Mouse (Mus musculus) T-cell, adult 2 months (primary cell): ENCODE measurements around the gene Epb41l3.

Experiments
- DNase-seq: peaks from one replicate; pipeline ENCODE4 v3.0.0; 2022; ENCODE audit warnings: low spot score

Epb41l3 gene

GRCm38 (mm10) chr17:69181560-69182316, 106.3 kb downstream of the Epb41l3 start:
- no peak for DNase-seq

GRCm38 (mm10) chr17:69187794-69188193, 112.3 kb downstream of the Epb41l3 start:
- DNase-seq = no peak

- DNase-seq = no peak
These were observed 117.5 kb downstream of the Epb41l3 start for GRCm38 (mm10) chr17:69192863-69193493.

- no peak for DNase-seq
These were observed 119.1 kb downstream of the Epb41l3 start for GRCm38 (mm10) chr17:69194599-69194998.

- DNase-seq = no peak
These were observed 120.3 kb downstream of the Epb41l3 start for GRCm38 (mm10) chr17:69195758-69196157.

GRCm38 (mm10) chr17:69196656-69197055, 121.2 kb downstream of the Epb41l3 start:
- DNase-seq = no peak

GRCm38 (mm10) chr17:69198805-69199204, 123.3 kb downstream of the Epb41l3 start:
- DNase-seq = no peak

GRCm38 (mm10) chr17:69199827-69200226, 124.3 kb downstream of the Epb41l3 start:
- DNase-seq = no peak

- DNase-seq = no peak
These were observed 125.5 kb downstream of the Epb41l3 start for GRCm38 (mm10) chr17:69200936-69201335.

- DNase-seq = no peak
These were observed 130.0 kb downstream of the Epb41l3 start for GRCm38 (mm10) chr17:69205282-69205999.

- no peak for DNase-seq
These were observed 132.3 kb downstream of the Epb41l3 start for GRCm38 (mm10) chr17:69207562-69208312.

- no peak for DNase-seq
These were observed 135.6 kb downstream of the Epb41l3 start for GRCm38 (mm10) chr17:69211065-69211464.

- no peak for DNase-seq
These were observed 140.6 kb downstream of the Epb41l3 start for GRCm38 (mm10) chr17:69216120-69216519.

GRCm38 (mm10) chr17:69220849-69221248, 145.4 kb downstream of the Epb41l3 start:
- no peak for DNase-seq

GRCm38 (mm10) chr17:69221377-69221776, 145.9 kb downstream of the Epb41l3 start:
- no peak for DNase-seq

- no peak for DNase-seq
These were observed 146.6 kb downstream of the Epb41l3 start for GRCm38 (mm10) chr17:69221966-69222692.

GRCm38 (mm10) chr17:69225996-69226395, 150.5 kb downstream of the Epb41l3 start:
- DNase-seq = no peak

- no peak for DNase-seq
These were observed 152.0 kb downstream of the Epb41l3 start for GRCm38 (mm10) chr17:69227426-69228014.

GRCm38 (mm10) chr17:69229451-69229850, 154.0 kb downstream of the Epb41l3 start:
- DNase-seq = no peak

GRCm38 (mm10) chr17:69230131-69230621, 154.7 kb downstream of the Epb41l3 start:
- DNase-seq = no peak

- DNase-seq = no peak
These were observed 155.9 kb downstream of the Epb41l3 start for GRCm38 (mm10) chr17:69231360-69231759.
